Mouse (Mus musculus) stomach, embryonic 16.5 days (tissue): Measurements from ENCODE around the gene Cdca7l. TPM values are rescaled to one million over a fixed set of nuclear protein-coding genes. Genes with fewer than 3 reads are reported as not detected.
"Not testable (repeated sequence)": the region's sequence is repeated elsewhere in the genome, so short reads cannot be mapped to it uniquely, and the experiment has no call there.

Source experiments
- ATAC-seq: fragments of 200-750 bp; cut with Nextera tagmentation; 2 replicates; pipeline ENCODE4 v1.8.0; 2017; ENCODE audit warnings: moderate number of reproducible peaks, moderate TSS enrichment; ENCODE audit not compliant: insufficient read depth, low FRiP score
- H3K27ac ChIP-seq: fragments of 300-500 bp; sonication (generic); 2 replicates; pipeline ENCODE4 v1.5.1; 2014; ENCODE audit warnings: low read length
- H3K27me3 ChIP-seq: fragments of 300-500 bp; sonication (generic); 2 replicates; pipeline ENCODE4 v1.6.1; 2014; ENCODE audit warnings: low read length, control low read depth, mixed read lengths; ENCODE audit not compliant: control insufficient read depth, insufficient read depth
- H3K36me3 ChIP-seq: fragments of 300-500 bp; sonication (generic); 2 replicates; pipeline ENCODE4 v1.6.1; 2014; ENCODE audit warnings: low read length; ENCODE audit not compliant: control insufficient read depth, insufficient read depth
- H3K4me1 ChIP-seq: fragments of 300-500 bp; sonication (generic); 2 replicates; pipeline ENCODE4 v1.6.1; 2014; ENCODE audit warnings: low read length, control low read depth, mixed read lengths; ENCODE audit not compliant: control insufficient read depth, insufficient read depth
- H3K4me2 ChIP-seq: fragments of 300-500 bp; sonication (generic); 2 replicates; pipeline ENCODE4 v1.6.1; 2014; ENCODE audit warnings: low read depth, low read length, mixed read lengths
- H3K4me3 ChIP-seq: fragments of 300-500 bp; sonication (generic); replicated peaks from 2 replicates; pipeline ENCODE4 v1.5.1; 2014; ENCODE audit warnings: mild to moderate bottlenecking, low read length
- H3K9ac ChIP-seq: fragments of 300-500 bp; sonication (generic); 2 replicates; pipeline ENCODE4 v1.6.1; 2014; ENCODE audit warnings: low read length
- H3K9me3 ChIP-seq: fragments of 300-500 bp; sonication (generic); replicated peaks from 2 replicates; pipeline ENCODE4 v1.6.1; 2016; ENCODE audit warnings: low read length, control low read depth; ENCODE audit not compliant: control insufficient read depth
- WGBS: fragments of 180-500 bp; shearing (Covaris S2); extraction: QIAGEN DNeasy Blood & Tissue Kit; methylation state at CpG from one replicate; pipeline ENCODE4 v1.1.7; 2014; 5-methylcytosine and 5-hydroxymethylcytosine counted together
- polyA plus RNA-seq: library from polyadenylated mRNA; unstranded; fragments of >200 nt; fragmentation: Nextera tagmentation; extraction: Ambion mirVana; gene quantifications from 2 replicates; pipeline ENCODE4 v1.2.1, GENCODE M21; 2015

Gene Cdca7l
- polyA plus RNA-seq, 1 experiment from 2014 or later = 41.6 TPM

DNA sequence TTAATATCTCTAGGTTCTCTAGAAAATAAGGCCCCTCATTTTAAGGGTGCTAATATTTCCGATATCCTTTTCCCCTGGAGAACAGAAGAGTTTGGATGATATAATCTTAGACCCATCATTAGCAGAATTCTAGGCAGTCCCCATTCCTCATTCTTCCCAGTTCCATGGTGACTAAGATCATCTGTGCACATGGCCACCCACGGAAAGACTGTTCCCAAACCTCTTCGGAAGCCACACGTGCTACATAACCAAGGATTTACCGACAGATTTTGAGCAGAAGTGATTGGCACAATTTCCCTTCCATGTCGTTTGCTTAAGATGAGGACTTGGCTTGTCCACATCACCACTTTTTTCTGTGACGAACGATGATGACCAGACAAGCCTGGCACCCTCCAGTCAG is 99.6 kb downstream of the Cdca7l start:
- no peak overlapping the region for H3K4me3 ChIP-seq
- 90% methylated on average over 8 of the region's 8 CpGs for WGBS

DNA sequence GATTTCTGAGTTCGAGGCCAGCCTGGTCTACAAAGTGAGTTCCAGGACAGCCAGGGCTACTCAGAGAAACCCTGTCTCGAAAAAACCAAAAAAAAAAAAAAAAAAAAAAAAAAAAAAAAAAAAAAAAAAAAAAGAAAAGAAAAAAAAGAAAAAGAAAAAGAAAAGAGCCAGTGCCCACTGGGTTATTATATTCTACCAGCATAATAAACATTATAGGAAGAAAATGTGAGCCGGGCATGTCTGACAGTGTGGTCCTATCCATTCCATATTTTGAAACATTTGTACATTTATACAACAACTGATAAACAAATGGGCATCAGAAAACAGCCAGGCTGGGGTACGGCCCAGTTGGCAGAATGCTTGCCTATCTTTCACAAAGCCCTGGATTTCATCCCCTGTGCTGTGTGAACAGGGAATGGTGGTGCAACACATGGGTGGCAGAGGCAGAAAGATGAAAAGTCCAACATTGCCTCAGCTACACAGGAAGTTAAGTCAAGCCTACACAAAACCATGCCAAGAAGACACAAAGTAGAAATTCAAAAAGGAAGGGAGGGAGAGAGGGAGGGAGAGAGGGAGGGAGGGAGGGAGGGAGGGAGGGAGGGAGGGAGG is 101.2 kb downstream of the Cdca7l start:
- ATAC-seq, H3K27me3 ChIP-seq, H3K9me3 ChIP-seq, H3K36me3 ChIP-seq, H3K27ac ChIP-seq, H3K4me3 ChIP-seq, H3K4me2 ChIP-seq, H3K9ac ChIP-seq, H3K4me1 ChIP-seq: not testable (repeated sequence)
- 85% methylated on average over 3 of the region's 4 CpGs for WGBS

More for the DNA sequence above, 99.6 kb downstream of the Cdca7l start:
- Histone ChIP-seq H3K4me1 (no peaks in the 10 kb centered on the region), H3K27me3 (no peaks in the 10 kb centered on the region), H3K36me3 (no peaks in the 10 kb centered on the region), H3K4me2 (no peak overlapping the region), H3K9me3 (no peaks in the 10 kb centered on the region), H3K27ac (no peak overlapping the region), H3K9ac (no peak overlapping the region)
- ATAC-seq = no peak

DNA sequence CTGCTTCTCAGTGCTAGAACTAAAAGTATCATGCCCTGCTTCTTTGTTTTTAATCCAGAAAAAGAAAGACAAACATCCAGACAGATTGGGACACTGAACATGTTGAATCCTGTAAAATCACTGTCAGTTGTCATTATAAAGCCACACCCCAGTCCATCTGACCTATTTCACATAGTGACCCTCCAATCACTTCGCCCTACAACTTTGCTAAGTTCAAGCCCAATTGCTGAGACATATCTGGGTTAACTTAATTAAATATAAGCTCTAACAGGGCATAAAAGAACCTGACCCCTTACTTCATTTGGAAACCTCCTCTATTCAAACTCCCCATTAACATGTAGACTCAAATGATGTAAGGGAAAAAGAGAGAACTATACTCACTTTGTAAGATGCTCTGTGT is 107.3 kb downstream of the Cdca7l start:
- Histone ChIP-seq H3K27ac (no peak overlapping the region), H3K9me3 (no peaks in the 10 kb centered on the region), H3K4me1 (no peaks in the 10 kb centered on the region), H3K27me3 (no peaks in the 10 kb centered on the region), H3K36me3 (no peaks in the 10 kb centered on the region), H3K4me3 (no peak overlapping the region), H3K9ac (no peak overlapping the region), H3K4me2 (no peak overlapping the region)
- ATAC-seq = no peak
- WGBS = 74% methylated on average over 1 of the region's 1 CpGs

DNA sequence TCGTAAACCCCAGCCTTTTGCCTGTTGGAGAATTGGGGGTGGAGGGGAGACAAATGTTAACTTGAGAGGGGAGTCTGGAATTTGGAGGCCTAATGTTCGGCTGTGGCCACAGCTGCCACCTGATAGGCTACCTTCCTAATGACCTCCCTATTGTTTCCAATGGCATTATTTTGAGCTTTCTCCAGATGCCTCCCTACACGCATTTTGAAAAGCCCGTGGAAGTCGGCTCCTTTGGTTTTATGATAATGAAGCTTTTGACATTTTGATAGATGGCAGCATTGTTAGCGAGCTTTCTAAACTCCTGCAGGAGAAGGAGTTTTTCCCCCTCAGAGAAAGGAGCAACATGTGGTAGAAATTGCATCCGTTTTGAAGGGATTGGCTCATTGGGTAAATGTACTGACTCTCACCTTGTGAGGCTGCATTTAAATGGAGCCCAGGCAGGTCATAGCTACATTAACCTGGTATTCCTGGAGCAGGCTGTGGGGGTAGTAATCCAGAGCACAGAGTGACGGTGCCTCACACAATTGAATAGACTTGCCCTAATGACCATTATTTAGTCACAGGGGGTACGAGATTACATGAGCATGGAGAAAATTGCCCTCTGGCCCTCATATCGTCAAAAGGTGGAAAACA is 110.6 kb downstream of the Cdca7l start:
- H3K36me3 ChIP-seq = no peaks in the 10 kb centered on the region
- H3K4me1 ChIP-seq = no peaks in the 10 kb centered on the region
- no peak overlapping the region for H3K4me3 ChIP-seq
- H3K27me3 ChIP-seq = no peaks in the 10 kb centered on the region
- H3K9me3 ChIP-seq = no peaks in the 10 kb centered on the region
- H3K4me2 ChIP-seq = no peak overlapping the region
- H3K9ac ChIP-seq = no peak overlapping the region
- 32% methylated on average over 10 of the region's 10 CpGs for WGBS
- H3K27ac ChIP-seq = no peak overlapping the region
- ATAC-seq = no peak

DNA sequence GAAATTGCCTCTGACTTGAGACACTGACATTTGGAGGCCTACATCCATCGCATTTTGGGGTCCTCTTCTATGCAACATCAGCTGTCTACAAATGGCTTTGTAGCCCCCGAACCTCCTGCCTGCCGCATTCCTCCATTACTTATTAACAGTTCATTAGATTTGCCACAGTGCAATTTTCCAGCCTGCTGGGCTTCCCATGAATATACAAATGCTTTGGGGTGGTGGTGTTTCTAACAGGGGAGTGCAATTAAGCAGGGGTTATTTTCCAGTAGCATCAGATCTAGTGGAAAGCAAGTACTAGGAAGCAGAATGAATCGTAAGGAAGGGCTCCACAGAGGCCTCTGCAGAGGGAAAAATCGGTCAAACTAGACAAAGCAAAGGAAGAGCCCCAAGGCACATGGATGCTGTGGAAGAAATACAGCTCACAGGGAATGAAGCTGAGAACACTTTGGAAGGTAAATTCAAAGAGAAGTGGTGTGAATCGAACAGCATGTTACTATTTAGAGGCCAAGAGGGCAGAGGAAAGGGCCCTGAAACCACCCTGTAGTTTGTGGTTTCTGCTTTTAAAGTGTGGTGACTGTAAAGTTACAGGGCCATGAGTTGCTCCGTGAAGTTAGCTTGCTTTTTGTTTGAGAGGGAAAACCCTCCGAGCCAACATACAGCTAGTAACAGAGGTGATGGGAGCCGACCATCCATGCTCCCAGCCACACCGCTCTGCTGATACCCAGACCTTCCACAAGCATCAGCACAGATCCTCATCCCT is 111.9 kb downstream of the Cdca7l start:
- H3K9ac ChIP-seq = no peak overlapping the region
- H3K36me3 ChIP-seq = no peaks in the 10 kb centered on the region
- no peaks in the 10 kb centered on the region for H3K9me3 ChIP-seq
- H3K4me1 ChIP-seq = no peaks in the 10 kb centered on the region
- H3K27me3 ChIP-seq = no peaks in the 10 kb centered on the region
- 55% methylated on average over 10 of the region's 10 CpGs for WGBS
- H3K27ac ChIP-seq = no peak overlapping the region
- ATAC-seq = no peak
- H3K4me3 ChIP-seq = no peak overlapping the region
- no peak overlapping the region for H3K4me2 ChIP-seq
